Mouse (Mus musculus): ENCODE measurements around the gene Eml2. TPM values are rescaled to one million over a fixed set of nuclear protein-coding genes. Genes with fewer than 3 reads are reported as not detected.

The Eml2 gene
- polyA plus RNA-seq, 1 experiment from 2014 or later = 12.3 TPM

DNA sequence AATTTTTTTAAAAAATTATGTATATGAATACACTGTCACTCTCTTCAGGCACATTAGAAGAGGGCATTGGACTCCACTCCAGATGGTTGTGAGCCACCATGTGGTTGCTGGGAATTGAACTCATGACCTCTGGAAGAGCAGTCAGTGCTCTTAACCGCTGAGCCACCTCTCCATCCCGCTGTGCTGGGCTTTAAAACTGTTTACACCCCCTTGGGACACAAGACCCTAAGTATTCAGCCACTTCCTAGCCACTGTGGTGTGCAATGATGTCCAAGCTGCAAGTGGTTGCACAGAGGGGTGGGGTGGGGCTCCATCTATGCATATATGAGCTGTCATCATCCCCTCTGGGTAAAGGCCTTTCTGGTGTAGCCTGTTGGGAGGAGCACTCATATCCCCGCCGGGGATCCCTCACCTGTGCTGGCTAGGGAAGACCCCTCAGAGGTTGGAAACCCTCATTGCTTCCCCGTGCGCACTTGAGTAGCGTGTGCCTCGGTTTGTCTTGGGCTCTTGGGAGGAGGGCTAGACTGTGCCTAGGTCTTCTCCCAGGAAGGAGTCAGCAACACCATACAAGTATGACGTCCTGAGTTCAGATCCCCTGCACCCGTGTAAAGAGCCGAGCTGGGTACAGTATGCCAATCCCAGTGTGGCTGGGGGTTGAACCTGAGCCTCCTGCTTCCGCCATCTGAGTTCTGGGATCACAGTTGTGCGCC, 32.1 kb downstream of the Eml2 start:
- peaks cover 8% of the 10 kb centered on the region for H3K4me1 ChIP-seq (ENCODE audit: control insufficient read depth, insufficient read depth, low read depth, low read length)
- H3K4me3 ChIP-seq (ENCODE audit: low read length) = no peak overlapping the region
- H3K4me2 ChIP-seq (ENCODE audit: low read length) = no peak overlapping the region
- ATAC-seq = 0 out of 2 replicates have a peak, but pooled peaks have one; percentile 16
- H3K9ac ChIP-seq (ENCODE audit: low read depth, low read length) = no peak overlapping the region
- no peaks in the 10 kb centered on the region; the same call in 1 of the 2 replicates for H3K27me3 ChIP-seq (replicated peaks; ENCODE audit: control insufficient read depth, insufficient read depth, low read length)
- H3K9me3 ChIP-seq (ENCODE audit: control insufficient read depth, low read length) = no peaks in the 10 kb centered on the region
- WGBS = 87% methylated on average over 13 of the region's 13 CpGs
- peaks cover 16% of the 10 kb centered on the region; the same call in 1 of the 2 replicates for H3K36me3 ChIP-seq (ENCODE audit: control insufficient read depth, insufficient read depth, low read length)
- H3K27ac ChIP-seq (ENCODE audit: low read depth, low read length) = no peak overlapping the region

DNA sequence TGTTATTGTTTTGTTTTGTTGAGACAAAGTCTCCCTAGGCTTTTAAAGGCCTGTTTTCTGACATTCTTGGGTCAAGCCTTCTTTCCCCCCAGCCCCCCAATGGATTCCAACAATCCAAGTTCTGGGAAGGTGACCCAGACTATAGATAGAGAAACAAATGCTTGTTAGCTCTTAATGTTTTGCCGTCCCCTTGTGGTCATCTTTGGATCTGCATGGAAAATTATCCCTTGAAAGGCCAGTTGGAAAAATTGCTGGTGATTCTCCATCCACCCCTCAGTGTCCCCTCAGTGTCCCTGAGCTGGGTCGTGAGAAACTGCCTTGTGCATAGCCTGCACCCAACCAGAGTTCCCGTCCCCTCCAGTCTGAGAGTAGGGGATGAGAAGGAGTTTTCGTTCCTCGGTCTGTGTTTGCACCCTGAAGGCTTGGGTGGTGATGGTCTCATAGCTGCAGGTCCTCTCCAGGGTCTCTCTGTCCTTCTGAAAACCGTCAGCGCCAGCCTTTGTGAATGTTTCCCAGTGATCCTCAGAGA, 32.8 kb downstream of the Eml2 start:
- Histone ChIP-seq H3K27me3 (replicated peaks; ENCODE audit: control insufficient read depth, insufficient read depth, low read length) (no peaks in the 10 kb centered on the region; the same call in 1 of the 2 replicates), H3K4me3 (ENCODE audit: low read length) (no peak overlapping the region), H3K9ac (ENCODE audit: low read depth, low read length) (no peak overlapping the region), H3K4me1 (ENCODE audit: control insufficient read depth, insufficient read depth, low read depth, low read length) (peaks cover 8% of the 10 kb centered on the region), H3K36me3 (ENCODE audit: control insufficient read depth, insufficient read depth, low read length) (peaks cover 14% of the 10 kb centered on the region; the same call in 1 of the 2 replicates), H3K27ac (ENCODE audit: low read depth, low read length) (no peak overlapping the region), H3K4me2 (ENCODE audit: low read length) (no peak overlapping the region), H3K9me3 (ENCODE audit: control insufficient read depth, low read length) (no peaks in the 10 kb centered on the region)
- no peak for ATAC-seq
- 57% methylated on average over 7 of the region's 7 CpGs for WGBS

DNA sequence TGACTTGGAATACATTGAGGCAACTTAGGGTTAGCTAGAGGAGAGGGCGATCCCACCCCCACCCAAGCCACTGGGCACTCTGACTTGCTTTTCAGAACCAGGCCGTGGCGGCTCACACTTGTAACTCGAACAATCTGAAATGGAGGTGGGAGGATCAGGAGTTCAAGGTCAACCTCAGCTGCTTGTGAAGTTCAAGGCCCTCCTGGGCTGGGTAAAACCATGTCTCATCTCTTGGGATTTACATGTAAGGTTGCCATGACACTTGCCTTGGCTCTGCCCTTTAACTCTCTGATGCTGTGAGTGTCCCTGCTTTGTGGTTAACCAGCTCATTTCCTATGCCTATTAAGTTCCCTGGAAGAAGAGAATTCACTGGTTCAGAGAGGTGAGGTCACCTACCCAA, 33.3 kb downstream of the Eml2 start:
- H3K9ac ChIP-seq (ENCODE audit: low read depth, low read length) = no peak overlapping the region

DNA sequence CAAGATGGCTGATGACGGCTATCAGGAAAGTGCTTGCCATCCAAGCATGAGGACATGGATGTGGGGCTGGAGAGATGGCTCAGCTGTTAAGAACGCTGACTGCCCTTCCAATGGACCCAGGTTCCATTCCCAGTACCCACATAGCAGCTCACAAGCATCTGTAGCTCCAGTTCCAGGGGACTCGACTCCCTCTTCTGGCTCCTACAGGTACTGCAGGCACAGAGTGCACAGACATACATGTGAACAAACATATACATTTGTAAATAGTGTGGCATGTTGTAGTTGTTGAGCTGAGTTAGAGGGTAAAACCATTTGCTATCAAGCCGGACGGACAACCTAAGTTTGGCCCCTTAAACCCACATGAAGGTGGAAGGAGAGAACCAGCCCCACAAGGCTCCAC, 33.8 kb downstream of the Eml2 start:
- WGBS = 95% methylated on average over 5 of the region's 5 CpGs
- Histone ChIP-seq H3K9ac (ENCODE audit: low read depth, low read length) (no peak overlapping the region), H3K9me3 (ENCODE audit: control insufficient read depth, low read length) (no peaks in the 10 kb centered on the region), H3K4me2 (ENCODE audit: low read length) (no peak overlapping the region), H3K36me3 (ENCODE audit: control insufficient read depth, insufficient read depth, low read length) (peaks cover 10% of the 10 kb centered on the region; the same call in 1 of the 2 replicates), H3K4me1 (ENCODE audit: control insufficient read depth, insufficient read depth, low read depth, low read length) (peaks cover 8% of the 10 kb centered on the region), H3K27me3 (replicated peaks; ENCODE audit: control insufficient read depth, insufficient read depth, low read length) (no peaks in the 10 kb centered on the region; the same call in 1 of the 2 replicates), H3K4me3 (ENCODE audit: low read length) (no peak overlapping the region), H3K27ac (ENCODE audit: low read depth, low read length) (no peak overlapping the region)
- ATAC-seq = no peak

More for the DNA sequence above, 33.3 kb downstream of the Eml2 start:
- WGBS = 86% methylated on average over 4 of the region's 4 CpGs
- no peak for ATAC-seq
- H3K27ac ChIP-seq (ENCODE audit: low read depth, low read length) = no peak overlapping the region
- H3K27me3 ChIP-seq (replicated peaks; ENCODE audit: control insufficient read depth, insufficient read depth, low read length) = no peaks in the 10 kb centered on the region; the same call in 1 of the 2 replicates
- no peaks in the 10 kb centered on the region for H3K9me3 ChIP-seq (ENCODE audit: control insufficient read depth, low read length)
- H3K4me3 ChIP-seq (ENCODE audit: low read length) = no peak overlapping the region
- peaks cover 8% of the 10 kb centered on the region for H3K4me1 ChIP-seq (ENCODE audit: control insufficient read depth, insufficient read depth, low read depth, low read length)
- H3K36me3 ChIP-seq (ENCODE audit: control insufficient read depth, insufficient read depth, low read length) = peaks cover 10% of the 10 kb centered on the region; the same call in 1 of the 2 replicates
- H3K4me2 ChIP-seq (ENCODE audit: low read length) = no peak overlapping the region

DNA sequence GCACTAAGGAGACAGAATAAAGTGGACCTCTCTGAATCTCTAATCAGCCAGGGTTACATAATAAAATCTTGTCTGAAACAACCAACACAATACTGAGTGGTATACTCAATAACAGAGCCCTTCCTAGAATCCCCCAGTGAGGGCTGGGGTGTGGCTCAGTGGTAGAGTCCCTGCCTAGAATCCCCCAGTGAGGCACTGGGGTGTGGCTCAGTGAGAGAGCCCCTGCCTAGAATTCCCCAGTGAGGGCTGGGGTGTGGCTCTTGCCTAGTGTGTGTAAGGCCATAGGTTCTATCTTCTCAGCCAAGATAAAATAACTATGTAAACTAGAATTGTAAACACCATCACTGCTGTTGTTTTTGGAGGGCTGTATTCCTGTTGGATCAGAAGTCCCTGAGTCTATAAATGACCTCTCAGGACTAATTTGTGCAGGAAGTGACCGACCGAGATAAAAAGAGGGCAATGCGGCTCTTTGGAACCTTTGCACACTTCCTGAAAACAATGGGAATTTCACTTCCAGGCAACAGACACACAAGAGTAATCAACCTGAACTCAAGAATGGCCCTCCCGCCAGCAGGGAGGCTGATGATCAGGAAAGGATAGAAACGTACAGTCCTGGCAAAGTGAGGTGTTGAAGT, 34.9 kb downstream of the Eml2 start:
- Histone ChIP-seq H3K27me3 (replicated peaks; ENCODE audit: control insufficient read depth, insufficient read depth, low read length) (no peaks in the 10 kb centered on the region; the same call in 1 of the 2 replicates), H3K9ac (ENCODE audit: low read depth, low read length) (no peak overlapping the region), H3K4me2 (ENCODE audit: low read length) (no peak overlapping the region), H3K9me3 (ENCODE audit: control insufficient read depth, low read length) (no peaks in the 10 kb centered on the region), H3K36me3 (ENCODE audit: control insufficient read depth, insufficient read depth, low read length) (no peaks in the 10 kb centered on the region), H3K4me1 (ENCODE audit: control insufficient read depth, insufficient read depth, low read depth, low read length) (peaks cover 8% of the 10 kb centered on the region), H3K4me3 (ENCODE audit: low read length) (no peak overlapping the region), H3K27ac (ENCODE audit: low read depth, low read length) (no peak overlapping the region)
- 44% methylated on average over 5 of the region's 5 CpGs for WGBS
- ATAC-seq = no peak

DNA sequence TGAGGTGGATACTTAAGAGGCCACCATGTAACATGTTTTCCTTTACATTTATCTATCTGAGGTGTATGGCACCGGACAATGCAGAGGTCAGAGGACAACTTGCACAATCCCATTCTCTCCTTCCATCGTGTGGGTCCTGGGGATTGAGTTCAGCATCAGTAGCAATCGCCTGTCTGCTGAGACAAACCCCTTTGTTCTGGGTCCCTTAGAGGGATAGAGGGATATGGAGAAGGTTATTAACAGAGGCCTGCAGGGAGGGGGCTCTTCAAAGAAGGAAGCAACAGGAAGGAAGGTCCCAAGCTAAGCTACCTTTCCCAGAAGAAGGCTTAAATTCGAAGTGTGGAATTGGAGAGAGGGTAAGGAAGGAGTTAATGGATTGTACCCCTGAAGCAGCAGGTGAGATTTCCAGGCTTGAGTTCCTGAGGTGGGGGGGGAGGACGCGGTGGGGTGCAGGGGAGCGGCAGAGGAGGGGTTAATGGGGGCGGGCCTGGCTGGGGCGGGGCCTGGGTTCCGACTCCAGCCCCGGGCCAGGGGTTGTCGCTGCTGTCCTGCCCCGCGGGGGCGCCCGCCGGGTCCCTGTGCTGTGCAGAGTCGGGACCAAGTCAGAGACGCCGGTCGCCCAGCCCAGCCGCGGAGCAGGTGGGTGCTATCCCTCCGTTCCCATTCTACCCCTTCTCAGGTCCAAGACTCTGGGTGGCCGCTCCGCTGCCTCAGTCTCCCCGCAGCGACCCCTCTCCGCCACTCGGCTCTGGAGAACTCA, 36.0 kb downstream of the Eml2 start, which contains the start of gene Gpr4:
Gpr4 (plus strand) TSS at position 543 of the 760 bp plus-strand sequence.
- Histone ChIP-seq H3K4me2 (ENCODE audit: low read length) (peak within 1 kb of the TSS; percentile 90), H3K9me3 (ENCODE audit: control insufficient read depth, low read length) (no peaks in the 10 kb centered on the region), H3K4me3 (ENCODE audit: low read length) (peak within 1 kb of the TSS; percentile 55), H3K27ac (ENCODE audit: low read depth, low read length) (no peak within 1 kb of the TSS), H3K27me3 (replicated peaks; ENCODE audit: control insufficient read depth, insufficient read depth, low read length) (no peaks in the 10 kb centered on the region; the same call in 1 of the 2 replicates), H3K4me1 (ENCODE audit: control insufficient read depth, insufficient read depth, low read depth, low read length) (peaks cover 8% of the 10 kb centered on the region), H3K36me3 (ENCODE audit: control insufficient read depth, insufficient read depth, low read length) (no peaks in the 10 kb centered on the region), H3K9ac (ENCODE audit: low read depth, low read length) (peak within 1 kb of the TSS; percentile 71)
- 2% methylated on average over 29 of the region's 30 CpGs for WGBS
- peak; percentile 68 for ATAC-seq

- no peak overlapping the region for H3K4me3 ChIP-seq (ENCODE audit: low read length)
- no peak overlapping the region for H3K4me2 ChIP-seq (ENCODE audit: low read length)
- H3K27ac ChIP-seq (ENCODE audit: low read depth, low read length) = no peak overlapping the region
- no peaks in the 10 kb centered on the region; the same call in 1 of the 2 replicates for H3K27me3 ChIP-seq (replicated peaks; ENCODE audit: control insufficient read depth, insufficient read depth, low read length)
- H3K36me3 ChIP-seq (ENCODE audit: control insufficient read depth, insufficient read depth, low read length) = no peaks in the 10 kb centered on the region
- WGBS = 62% methylated on average over 2 of the region's 2 CpGs
- no peak overlapping the region for H3K9ac ChIP-seq (ENCODE audit: low read depth, low read length)
- H3K4me1 ChIP-seq (ENCODE audit: control insufficient read depth, insufficient read depth, low read depth, low read length) = peaks cover 8% of the 10 kb centered on the region
- H3K9me3 ChIP-seq (ENCODE audit: control insufficient read depth, low read length) = no peaks in the 10 kb centered on the region
- ATAC-seq = no peak
Observed at GRCm38 (mm10) chr7:19213385-19213784, 37.2 kb downstream of the Eml2 start.

- Histone ChIP-seq H3K9me3 (ENCODE audit: control insufficient read depth, low read length) (no peaks in the 10 kb centered on the region), H3K4me2 (ENCODE audit: low read length) (0 out of 2 replicates have a peak overlapping the region, but pooled peaks have one; percentile 12), H3K4me3 (ENCODE audit: low read length) (no peak overlapping the region), H3K9ac (ENCODE audit: low read depth, low read length) (no peak overlapping the region), H3K27ac (ENCODE audit: low read depth, low read length) (no peak overlapping the region), H3K27me3 (replicated peaks; ENCODE audit: control insufficient read depth, insufficient read depth, low read length) (no peaks in the 10 kb centered on the region; the same call in 1 of the 2 replicates), H3K4me1 (ENCODE audit: control insufficient read depth, insufficient read depth, low read depth, low read length) (peaks cover 8% of the 10 kb centered on the region), H3K36me3 (ENCODE audit: control insufficient read depth, insufficient read depth, low read length) (no peaks in the 10 kb centered on the region)
- WGBS = 67% methylated on average over 7 of the region's 7 CpGs
- ATAC-seq = no peak
Observed at GRCm38 (mm10) chr7:19214369-19214768, 38.1 kb downstream of the Eml2 start.

Data from hindbrain, embryonic 16.5 days (tissue).